In genomic region chr5:107167872-107168300, GRCm38 (mm10) we compare ENCODE assay signal across 8 mouse cellular contexts.
DNase-seq lines count a peak whose midpoint lies in the region; ATAC-seq and TF ChIP-seq lines count a peak whose summit lies in the region.

No protein-coding gene starts in this region.

- no peaks in the 10 kb centered on the region for H3K9me3 ChIP-seq in hindbrain, embryonic 12.5 days (replicated peaks)
- H3K9me3 ChIP-seq in lung, embryonic 14.5 days (ENCODE audit: low read depth, low read length) = no peaks in the 10 kb centered on the region

- H3K4me3 ChIP-seq in hindbrain, embryonic 12.5 days = no peak overlapping the region
- no peak overlapping the region for H3K4me3 ChIP-seq in lung, embryonic 14.5 days (ENCODE audit: low read depth, low read length)

- H3K4me1 ChIP-seq in hindbrain, embryonic 12.5 days = peaks cover 14% of the 10 kb centered on the region
- H3K4me1 ChIP-seq in lung, embryonic 14.5 days (ENCODE audit: insufficient read depth) = peaks cover 29% of the 10 kb centered on the region

- no peak overlapping the region for H3K27ac ChIP-seq in hindbrain, embryonic 12.5 days
- H3K27ac ChIP-seq in lung, embryonic 14.5 days (ENCODE audit: low read depth) = peak overlapping the region; percentile 86

- DNase-seq in adipocyte (ENCODE audit: low spot score) = peak; percentile 97
- peak; percentile 81 to 83 for DNase-seq in cerebellum, postnatal 10 days
- DNase-seq in frontal cortex, postnatal 36 days (ENCODE audit: low spot score in 2 of 2) = peak; percentile 56 to 74
- DNase-seq in layer of hippocampus, adult 9-10 months (ENCODE audit: low spot score) = peak; percentile 47
- peak; percentile 98 for DNase-seq in lung, embryonic 14.5 days
- DNase-seq in right cerebral cortex, postnatal 36 days (ENCODE audit: low spot score in 2 of 2) = peak; percentile 47 to 54
- no peak for DNase-seq in T-cell, adult 2 months (ENCODE audit: low spot score)

- H3K36me3 ChIP-seq in hindbrain, embryonic 12.5 days = no peaks in the 10 kb centered on the region
- no peaks in the 10 kb centered on the region for H3K36me3 ChIP-seq in lung, embryonic 14.5 days (ENCODE audit: insufficient read depth)

- H3K9ac ChIP-seq in hindbrain, embryonic 12.5 days = no peak overlapping the region
- H3K9ac ChIP-seq in lung, embryonic 14.5 days = no peak overlapping the region

- no peak for ATAC-seq in hindbrain, embryonic 12.5 days (ENCODE audit: low FRiP score)
- ATAC-seq in lung, embryonic 14.5 days (ENCODE audit: insufficient read depth) = peak; percentile 85

- TF ChIP-seq CTCF in lung, embryonic 14.5 days (IDR thresholded peaks at IDR 0.05; ENCODE audit: low read depth) = no peak

- H3K27me3 ChIP-seq in hindbrain, embryonic 12.5 days = no peaks in the 10 kb centered on the region
- H3K27me3 ChIP-seq in lung, embryonic 14.5 days (ENCODE audit: insufficient read depth, low read length) = no peaks in the 10 kb centered on the region

- H3K4me2 ChIP-seq in hindbrain, embryonic 12.5 days (replicated peaks) = peak overlapping the region; percentile 2; the same call in 1 of the 2 replicates
- H3K4me2 ChIP-seq in lung, embryonic 14.5 days = peak overlapping the region; percentile 49

- WGBS in hindbrain, embryonic 12.5 days = 42% methylated on average over 8 of the region's 8 CpGs
- 20% methylated on average over 8 of the region's 8 CpGs for WGBS in lung, embryonic 14.5 days
